Mouse (Mus musculus) E14TG2a.4 (cell line): Measurements from ENCODE around the gene Lrp5.

ENCODE experiments used
- CTCF ChIP-seq: conservative IDR thresholded peaks from 2 replicates; pipeline ENCODE4 v1.5.1; 2014; ENCODE audit warnings: low read length
- POU5F1 ChIP-seq: IDR thresholded peaks from 2 replicates; pipeline ENCODE4 v1.6.1; 2014; ENCODE audit warnings: low read length, borderline replicate concordance

GRCm38 (mm10) chr19:3707553-3707952 is 21.2 kb upstream of the Lrp5 start:
- TF ChIP-seq POU5F1 (no peak), CTCF (no peak)
